Mouse (Mus musculus) liver, embryonic 13.5 days (tissue): ENCODE measurements around the gene Cenpa. TPM values are rescaled to one million over a fixed set of nuclear protein-coding genes. Genes with fewer than 3 reads are reported as not detected.
"Not testable (repeated sequence)": the region's sequence is repeated elsewhere in the genome, so short reads cannot be mapped to it uniquely, and the experiment has no call there.

ENCODE experiments used
- ATAC-seq: fragments of 200-750 bp; cut with Nextera tagmentation; 2 replicates; pipeline ENCODE4 v1.8.0; 2017; ENCODE audit warnings: low read depth, mild to moderate bottlenecking, moderate number of reproducible peaks, moderate library complexity
- DNase-seq: peaks from one replicate; pipeline ENCODE4 v3.0.0; 2022
- H3K27ac ChIP-seq: fragments of 300-500 bp; sonication (generic); 2 replicates; pipeline ENCODE4 v1.5.1; 2015; ENCODE audit warnings: moderate library complexity, mild to moderate bottlenecking, inconsistent platforms
- H3K27me3 ChIP-seq: fragments of 300-500 bp; sonication (generic); 2 replicates; pipeline ENCODE4 v1.6.1; 2015; ENCODE audit warnings: mild to moderate bottlenecking, inconsistent platforms
- H3K36me3 ChIP-seq: fragments of 300-500 bp; sonication (generic); 2 replicates; pipeline ENCODE4 v1.6.1; 2015; ENCODE audit warnings: mild to moderate bottlenecking, inconsistent platforms
- H3K4me1 ChIP-seq: fragments of 300-500 bp; sonication (generic); replicated peaks from 2 replicates; pipeline ENCODE4 v1.6.1; 2015; ENCODE audit warnings: inconsistent platforms
- H3K4me2 ChIP-seq: fragments of 300-500 bp; sonication (generic); 2 replicates; pipeline ENCODE4 v1.6.1; 2015; ENCODE audit warnings: inconsistent platforms, mild to moderate bottlenecking, moderate library complexity
- H3K4me3 ChIP-seq: fragments of 300-500 bp; sonication (generic); replicated peaks from 2 replicates; pipeline ENCODE4 v1.5.1; 2015; ENCODE audit warnings: mild to moderate bottlenecking, inconsistent platforms
- H3K9ac ChIP-seq: fragments of 300-500 bp; sonication (generic); 2 replicates; pipeline ENCODE4 v1.6.1; 2015; ENCODE audit warnings: mild to moderate bottlenecking, inconsistent platforms
- H3K9me3 ChIP-seq: fragments of 300-500 bp; sonication (generic); replicated peaks from 2 replicates; pipeline ENCODE4 v1.6.1; 2016; ENCODE audit warnings: inconsistent platforms
- WGBS: fragments of 180-500 bp; shearing (Covaris S2); methylation state at CpG from one replicate; pipeline ENCODE4 v1.1.7; 2015; ENCODE audit not compliant: insufficient replicate concordance; 5-methylcytosine and 5-hydroxymethylcytosine counted together
- polyA plus RNA-seq: library from polyadenylated mRNA; unstranded; fragments of >200 nt; fragmentation: Nextera tagmentation; extraction: Ambion mirVana; gene quantifications from 2 replicates; pipeline ENCODE4 v1.2.1, GENCODE M21; 2015

Cenpa gene
- polyA plus RNA-seq, 1 experiment from 2014 or later = 229 TPM

DNA sequence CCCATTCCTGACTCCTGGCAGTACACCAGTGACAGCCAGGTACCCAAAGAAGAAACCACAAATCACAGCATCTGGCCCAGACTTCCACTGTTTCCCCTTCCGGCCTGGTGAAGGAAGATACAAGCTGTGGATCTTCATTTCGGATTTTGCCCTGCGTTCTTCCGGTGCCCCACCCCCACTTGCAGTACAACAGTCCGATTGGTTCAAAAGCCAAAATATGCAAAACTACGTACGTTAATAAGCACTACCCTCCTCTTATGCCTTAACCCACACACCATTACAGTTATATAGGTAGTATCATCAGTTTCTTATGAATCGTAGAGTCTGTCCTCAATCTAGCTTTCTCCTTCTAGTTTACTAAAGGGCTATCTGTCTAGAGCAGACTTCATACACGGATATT, 1.2 kb upstream of the Cenpa start:
- no peaks in the 10 kb centered on the region for H3K27me3 ChIP-seq
- ATAC-seq (no peak), DNase-seq (no peak)
- H3K36me3 ChIP-seq = peaks cover 22% of the 10 kb centered on the region
- H3K4me1 ChIP-seq = peaks cover 37% of the 10 kb centered on the region
- peaks cover 8% of the 10 kb centered on the region; the same call in 1 of the 2 replicates for H3K9me3 ChIP-seq
- WGBS = 69% methylated on average over 9 of the region's 9 CpGs
- no peak overlapping the region for H3K4me3 ChIP-seq
- H3K27ac ChIP-seq = no peak overlapping the region
- H3K9ac ChIP-seq = no peak overlapping the region
- H3K4me2 ChIP-seq = no peak overlapping the region

DNA sequence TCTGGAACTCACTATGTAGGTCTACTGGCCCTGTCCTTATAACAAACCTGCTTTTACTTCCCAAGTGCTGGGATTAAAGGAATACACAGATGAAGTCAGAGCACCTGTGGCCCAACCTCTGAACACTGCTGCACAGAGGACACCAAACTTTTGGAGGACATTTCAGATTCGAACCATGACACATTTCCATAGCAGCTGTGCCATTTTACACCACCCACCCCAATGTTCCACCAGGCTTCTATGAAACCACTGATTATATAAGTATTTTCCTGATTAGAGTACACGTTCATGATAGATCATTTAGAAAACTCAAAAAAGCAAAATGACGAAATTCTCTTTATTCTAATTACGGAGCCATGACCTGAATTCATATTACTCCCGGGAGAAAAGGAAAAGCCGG, 609 bp upstream of the Cenpa start:
- peaks cover 3% of the 10 kb centered on the region; the same call in 1 of the 2 replicates for H3K9me3 ChIP-seq
- WGBS = 43% methylated on average over 6 of the region's 6 CpGs
- H3K27ac ChIP-seq = peak overlapping the region; percentile 87
- DNase-seq (no peak), ATAC-seq (no peak)
- peak overlapping the region; percentile 98 for H3K9ac ChIP-seq
- H3K4me3 ChIP-seq = peak overlapping the region; percentile 93
- H3K4me2 ChIP-seq = peak overlapping the region; percentile 80
- H3K36me3 ChIP-seq = peaks cover 28% of the 10 kb centered on the region
- H3K27me3 ChIP-seq = no peaks in the 10 kb centered on the region
- peaks cover 37% of the 10 kb centered on the region for H3K4me1 ChIP-seq

DNA sequence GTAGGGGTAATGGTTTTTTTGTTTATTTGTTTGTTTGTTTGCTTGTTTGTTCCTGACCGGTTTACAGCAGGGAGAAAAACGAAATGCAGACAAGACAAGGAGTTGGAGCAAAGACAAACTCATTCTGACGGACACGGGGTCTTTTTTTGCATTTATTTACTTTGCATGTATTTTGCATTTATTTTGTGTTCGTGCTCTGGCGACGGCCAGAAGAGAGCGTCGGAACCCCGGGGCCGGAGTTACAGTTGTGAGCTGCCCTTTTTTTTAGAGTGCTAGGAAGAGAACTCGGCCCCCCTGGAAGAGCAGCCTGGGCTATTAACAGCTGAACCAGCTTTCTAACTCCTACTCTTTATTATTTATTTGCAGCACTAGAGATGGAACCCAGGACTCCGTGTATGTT, 638 bp downstream of the Cenpa start:
- DNase-seq (no peak), ATAC-seq (no peak)
- H3K27me3 ChIP-seq = no peaks in the 10 kb centered on the region
- peaks cover 40% of the 10 kb centered on the region for H3K4me1 ChIP-seq
- peak overlapping the region; percentile 80 for H3K4me2 ChIP-seq
- H3K9ac ChIP-seq = peak overlapping the region; percentile 98
- H3K36me3 ChIP-seq = peaks cover 41% of the 10 kb centered on the region
- peak overlapping the region; percentile 87 for H3K27ac ChIP-seq
- WGBS = under 1% methylated on average over 13 of the region's 13 CpGs
- no peaks in the 10 kb centered on the region for H3K9me3 ChIP-seq
- peak overlapping the region; percentile 93 for H3K4me3 ChIP-seq

DNA sequence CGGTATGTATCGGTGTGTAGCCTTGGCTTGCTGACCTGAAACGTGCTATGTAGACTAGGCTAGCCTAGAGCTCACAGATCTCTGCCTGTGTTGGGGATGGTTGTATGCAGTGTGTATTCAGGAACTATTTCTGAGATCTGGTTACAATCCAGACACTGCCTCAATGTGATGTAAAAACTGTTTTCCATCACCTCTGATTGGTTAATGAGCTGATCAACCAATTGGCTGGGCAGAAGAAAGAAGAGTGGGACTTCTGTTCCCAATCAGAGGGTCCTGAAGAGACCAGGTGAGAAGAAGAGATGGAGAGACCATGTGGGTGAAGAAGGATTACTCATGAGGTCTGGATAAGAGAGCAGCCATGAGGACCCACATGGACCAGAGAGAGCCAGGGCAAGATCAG, 1.1 kb downstream of the Cenpa start:
- Histone ChIP-seq H3K4me2 (peak overlapping the region; percentile 80), H3K36me3 (peaks cover 45% of the 10 kb centered on the region), H3K9me3 (no peaks in the 10 kb centered on the region), H3K27me3 (no peaks in the 10 kb centered on the region), H3K9ac (peak overlapping the region; percentile 98), H3K4me3 (peak overlapping the region; percentile 93), H3K27ac (peak overlapping the region; percentile 87), H3K4me1 (peaks cover 40% of the 10 kb centered on the region)
- DNase-seq = no peak
- 0% methylated on average over 3 of the region's 3 CpGs for whole genome bisulfite sequencing
- ATAC-seq = no peak

DNA sequence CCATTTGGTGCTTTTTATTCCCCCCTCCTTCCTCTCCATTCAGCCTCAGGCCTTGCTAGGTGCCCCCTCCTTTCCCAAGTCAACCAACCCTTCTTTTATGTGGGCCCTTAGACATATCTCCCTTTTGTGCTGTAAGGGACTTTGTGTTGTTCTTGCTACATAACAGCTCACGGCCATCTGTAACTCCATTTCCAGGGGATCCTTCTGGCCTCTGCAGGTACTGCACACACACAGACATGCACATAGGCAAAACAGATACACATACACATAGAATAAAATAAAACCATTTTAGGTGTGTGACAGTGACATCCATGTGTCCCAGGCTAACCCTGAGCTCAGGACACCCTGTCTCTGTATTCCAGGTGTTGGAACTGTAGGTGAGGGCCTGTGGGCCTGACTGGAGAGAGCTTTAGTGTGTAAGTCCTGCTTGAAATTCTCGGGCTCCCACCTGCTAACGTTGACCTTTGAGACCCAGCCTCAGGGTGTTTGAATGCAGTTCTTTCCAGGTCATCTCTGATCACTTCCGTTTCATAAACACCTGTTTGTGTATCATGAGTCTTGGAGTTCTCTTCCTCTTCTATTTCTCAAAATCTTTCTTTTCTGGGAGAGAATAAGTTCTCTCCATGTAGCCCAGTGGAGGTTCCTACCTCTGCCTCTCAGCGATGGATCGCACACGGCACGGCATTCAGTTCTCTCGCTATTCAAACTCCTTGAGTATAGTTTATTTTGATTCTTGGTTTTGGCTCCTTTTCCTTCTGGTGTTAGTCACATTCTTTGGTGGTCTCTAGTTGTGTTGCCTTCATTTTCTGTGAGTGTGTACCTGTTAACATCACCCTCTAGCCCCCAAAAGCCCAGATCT, 2.3 kb downstream of the Cenpa start:
- ATAC-seq (no peak), DNase-seq (no peak)
- Histone ChIP-seq H3K9me3 (no peaks in the 10 kb centered on the region), H3K27ac (0 out of 2 replicates have a peak overlapping the region, but pooled peaks have one; percentile 87), H3K36me3 (peaks cover 57% of the 10 kb centered on the region), H3K9ac (peak overlapping the region; percentile 98), H3K4me2 (peak overlapping the region; percentile 80), H3K27me3 (no peaks in the 10 kb centered on the region), H3K4me3 (peak overlapping the region; percentile 93), H3K4me1 (peaks cover 42% of the 10 kb centered on the region)
- WGBS = 85% methylated on average over 9 of the region's 9 CpGs

DNA sequence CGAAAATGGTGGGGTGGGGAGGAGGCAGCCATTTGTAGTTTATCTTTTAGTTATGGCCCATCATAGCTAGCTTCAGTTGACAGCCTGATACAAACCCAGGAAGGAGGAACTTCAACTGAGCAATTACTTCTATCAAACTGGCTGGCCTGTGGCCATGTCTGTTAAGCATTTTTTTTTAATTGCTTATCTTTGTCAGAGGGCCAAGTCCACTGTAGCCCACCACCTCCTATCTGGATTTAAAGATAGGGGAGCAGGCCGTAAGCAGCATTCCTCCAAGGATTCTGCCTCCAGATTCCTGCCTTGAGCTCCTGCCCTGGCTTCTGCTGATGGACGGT, 2.9 kb downstream of the Cenpa start:
- WGBS = 48% methylated on average over 3 of the region's 3 CpGs
- DNase-seq (no peak), ATAC-seq (no peak)
- H3K9ac ChIP-seq = peak overlapping the region; percentile 98
- no peaks in the 10 kb centered on the region for H3K9me3 ChIP-seq
- H3K27ac ChIP-seq = 0 out of 2 replicates have a peak overlapping the region, but pooled peaks have one; percentile 24
- no peaks in the 10 kb centered on the region for H3K27me3 ChIP-seq
- peaks cover 63% of the 10 kb centered on the region for H3K36me3 ChIP-seq
- peaks cover 42% of the 10 kb centered on the region for H3K4me1 ChIP-seq
- H3K4me2 ChIP-seq = peak overlapping the region; percentile 80
- peak overlapping the region; percentile 93 for H3K4me3 ChIP-seq

DNA sequence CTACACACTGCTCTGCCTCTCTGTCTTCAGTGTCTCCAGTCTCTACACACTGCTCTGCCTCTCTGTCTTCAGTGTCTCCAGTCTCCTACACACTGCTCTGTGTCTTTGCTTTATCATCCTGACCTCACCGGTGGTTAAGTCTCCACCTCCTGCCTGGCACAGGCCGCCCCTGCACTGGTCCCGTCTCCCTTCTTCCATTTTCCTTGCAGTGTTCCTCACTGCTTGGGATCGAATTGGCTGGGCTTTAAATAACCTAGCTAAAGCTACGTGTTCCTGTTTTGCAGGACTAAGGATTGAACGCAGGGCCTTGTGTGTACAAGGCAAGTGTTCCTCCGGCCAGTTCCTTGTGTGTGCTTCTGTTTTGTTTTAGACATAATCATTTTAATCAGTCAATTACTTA, 3.5 kb downstream of the Cenpa start:
- ATAC-seq = no peak
- DNase-seq = no peak

DNA sequence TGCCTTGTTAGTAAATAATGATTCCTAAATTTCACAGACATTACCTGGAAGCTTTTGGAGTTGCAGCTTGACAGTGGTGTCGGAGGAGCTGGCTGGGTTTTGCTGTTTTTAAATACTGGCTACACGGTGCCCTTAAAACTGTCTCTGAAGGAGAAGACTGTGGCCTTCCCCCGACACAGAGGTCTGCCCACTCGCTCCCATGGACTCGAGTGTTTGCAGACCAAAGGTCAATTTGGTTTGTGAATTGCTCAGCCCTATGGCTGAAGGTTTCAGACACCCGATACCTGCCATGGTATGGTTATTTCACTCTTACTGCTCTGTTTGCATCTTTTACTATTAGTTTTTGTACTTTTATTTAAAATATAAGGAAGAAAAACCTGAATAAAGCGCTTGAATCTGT, 7.4 kb downstream of the Cenpa start:
- Histone ChIP-seq H3K9me3 (no peaks in the 10 kb centered on the region), H3K4me3 (no peak overlapping the region), H3K36me3 (peaks cover 86% of the 10 kb centered on the region), H3K27ac (peak overlapping the region; percentile 50; the same call in 1 of the 2 replicates), H3K9ac (no peak overlapping the region), H3K4me1 (peaks cover 17% of the 10 kb centered on the region), H3K4me2 (no peak overlapping the region), H3K27me3 (no peaks in the 10 kb centered on the region)
- DNase-seq = no peak
- WGBS = 74% methylated on average over 7 of the region's 7 CpGs
- no peak for ATAC-seq

More for the DNA sequence above, 3.5 kb downstream of the Cenpa start:
- Histone ChIP-seq H3K27me3 (no peaks in the 10 kb centered on the region), H3K9ac (no peak overlapping the region), H3K27ac (no peak overlapping the region), H3K36me3 (peaks cover 68% of the 10 kb centered on the region), H3K4me1 (peaks cover 41% of the 10 kb centered on the region), H3K9me3 (no peaks in the 10 kb centered on the region), H3K4me3 (no peak overlapping the region), H3K4me2 (peak overlapping the region; percentile 80; the same call in 1 of the 2 replicates)
- WGBS = 75% methylated on average over 7 of the region's 7 CpGs

DNA sequence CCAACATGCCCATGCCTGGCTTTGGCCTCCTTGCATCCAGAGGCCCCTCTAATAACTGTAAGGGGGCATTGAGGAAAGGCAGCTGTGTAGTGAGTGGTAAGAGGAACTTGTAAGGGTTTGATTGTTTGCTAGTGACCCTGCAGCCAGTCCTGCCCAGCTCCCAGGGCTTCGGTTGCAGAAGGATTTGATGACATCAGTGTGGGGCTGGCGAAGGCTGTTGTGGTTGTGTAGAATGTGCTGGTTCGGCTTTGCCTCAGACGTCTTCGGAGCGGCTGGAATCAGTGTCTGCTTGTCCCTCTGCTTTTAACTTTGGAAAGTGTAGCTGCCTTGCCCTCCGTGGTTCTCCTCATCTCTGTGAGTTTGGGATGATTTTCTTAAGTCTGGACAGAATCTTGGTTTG, 10.2 kb downstream of the Cenpa start:
- H3K9me3 ChIP-seq = no peaks in the 10 kb centered on the region
- no peak overlapping the region for H3K9ac ChIP-seq
- H3K4me3 ChIP-seq = no peak overlapping the region
- H3K27me3 ChIP-seq = no peaks in the 10 kb centered on the region
- peaks cover 4% of the 10 kb centered on the region; the same call in 1 of the 2 replicates for H3K4me1 ChIP-seq
- H3K4me2 ChIP-seq = no peak overlapping the region
- no peak overlapping the region for H3K27ac ChIP-seq
- DNase-seq (no peak), ATAC-seq (no peak)
- WGBS = 85% methylated on average over 7 of the region's 7 CpGs
- peaks cover 58% of the 10 kb centered on the region for H3K36me3 ChIP-seq

DNA sequence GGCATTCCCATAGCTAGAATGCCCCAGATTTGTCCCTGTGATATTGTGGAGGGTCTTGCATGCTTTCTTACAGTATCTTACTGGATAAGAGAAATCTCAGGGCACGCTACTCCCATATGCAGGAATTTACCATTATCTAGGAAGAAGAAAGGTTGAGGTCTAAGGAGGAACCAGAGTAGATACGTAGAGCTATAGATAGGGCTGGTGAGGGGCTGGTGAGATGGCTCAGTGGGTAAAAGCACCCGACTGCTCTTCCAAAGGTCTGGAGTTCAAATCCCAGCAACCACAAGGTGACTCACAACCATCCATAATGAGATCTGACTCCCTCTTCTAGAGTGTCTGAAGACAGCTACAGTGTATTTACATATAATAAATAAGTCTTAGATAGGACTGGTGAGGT, 11.5 kb downstream of the Cenpa start:
- H3K9ac ChIP-seq, DNase-seq, ATAC-seq, H3K9me3 ChIP-seq, H3K27me3 ChIP-seq, H3K27ac ChIP-seq, H3K4me3 ChIP-seq, H3K4me2 ChIP-seq, H3K4me1 ChIP-seq: not testable (repeated sequence)
- WGBS = 81% methylated on average over 3 of the region's 3 CpGs
- H3K36me3 ChIP-seq = peaks cover 45% of the 10 kb centered on the region

DNA sequence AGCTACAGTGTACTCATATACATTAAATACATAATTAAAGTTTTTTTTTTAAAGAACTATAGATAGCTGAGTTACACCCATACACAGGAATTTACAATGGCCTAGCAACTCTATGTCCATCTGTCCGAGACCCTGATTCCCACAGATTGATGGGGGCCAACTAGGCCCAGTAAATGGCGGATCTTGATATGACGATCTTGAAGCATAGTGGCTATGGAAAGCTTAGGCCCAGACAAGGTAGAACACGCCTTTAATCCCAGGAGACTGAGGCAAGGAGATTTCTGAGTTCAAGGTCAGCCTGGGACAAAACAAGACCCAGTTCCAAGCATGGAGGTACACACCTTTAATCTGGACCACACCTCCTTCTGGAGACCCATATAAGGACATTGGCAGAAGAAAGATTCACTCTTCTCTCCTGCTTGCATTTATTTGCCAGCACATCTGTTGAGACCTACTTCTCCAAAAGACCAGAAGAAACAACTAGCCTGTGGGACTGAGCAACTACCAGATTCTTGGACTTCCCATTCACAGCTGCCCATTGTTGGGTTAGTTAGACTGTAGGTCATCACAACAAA, 12.2 kb downstream of the Cenpa start:
- H3K4me3 ChIP-seq = no peak overlapping the region
- H3K27me3 ChIP-seq = no peaks in the 10 kb centered on the region
- no peak overlapping the region for H3K4me2 ChIP-seq
- H3K9ac ChIP-seq = no peak overlapping the region
- H3K4me1 ChIP-seq = no peaks in the 10 kb centered on the region
- H3K9me3 ChIP-seq = no peaks in the 10 kb centered on the region
- WGBS = 79% methylated on average over 4 of the region's 4 CpGs
- no peak for ATAC-seq
- no peak overlapping the region for H3K27ac ChIP-seq
- no peak for DNase-seq
- H3K36me3 ChIP-seq = peaks cover 38% of the 10 kb centered on the region
